Mouse (Mus musculus) hindbrain, postnatal 0 days (tissue): Measurements from ENCODE around the gene Fhl2. TPM values are rescaled to one million over a fixed set of nuclear protein-coding genes. Genes with fewer than 3 reads are reported as not detected.

ENCODE experiments used
- ATAC-seq: fragments of 200-750 bp; cut with Nextera tagmentation; 2 replicates; pipeline ENCODE4 v1.8.0; 2017; ENCODE audit warnings: mild to moderate bottlenecking, moderate TSS enrichment, moderate library complexity
- DNase-seq: peaks from one replicate; pipeline ENCODE4 v3.0.0-alpha.2; 2015; ENCODE audit warnings: low spot score
- H3K27ac ChIP-seq: fragments of 300-500 bp; sonication (generic); 2 replicates; pipeline ENCODE4 v1.5.1; 2014; ENCODE audit warnings: mild to moderate bottlenecking
- H3K27me3 ChIP-seq: fragments of 300-500 bp; sonication (generic); 2 replicates; pipeline ENCODE4 v1.6.1; 2014; ENCODE audit warnings: low read length, mixed read lengths; ENCODE audit not compliant: insufficient read depth
- H3K36me3 ChIP-seq: fragments of 300-500 bp; sonication (generic); 2 replicates; pipeline ENCODE4 v1.6.1; 2014; ENCODE audit warnings: low read length, mixed read lengths; ENCODE audit not compliant: insufficient read depth
- H3K4me1 ChIP-seq: fragments of 300-500 bp; sonication (generic); 2 replicates; pipeline ENCODE4 v1.6.1; 2014; ENCODE audit warnings: antibody characterized with exemption, low read length, mixed read lengths; ENCODE audit not compliant: insufficient read depth
- H3K4me2 ChIP-seq: fragments of 300-500 bp; sonication (generic); 2 replicates; pipeline ENCODE4 v1.6.1; 2014; ENCODE audit warnings: low read depth, mild to moderate bottlenecking, low read length, moderate library complexity, mixed read lengths
- H3K4me3 ChIP-seq: fragments of 300-500 bp; sonication (generic); 2 replicates; pipeline ENCODE4 v1.5.1; 2014; ENCODE audit warnings: low read length
- H3K9ac ChIP-seq: fragments of 300-500 bp; sonication (generic); replicated peaks from 2 replicates; pipeline ENCODE4 v1.6.1; 2014; ENCODE audit warnings: mild to moderate bottlenecking, low read length, moderate library complexity, mixed read lengths
- H3K9me3 ChIP-seq: fragments of 300-500 bp; sonication (generic); 2 replicates; pipeline ENCODE4 v1.6.1; 2016; ENCODE audit warnings: low read length, mixed read lengths
- CTCF ChIP-seq: IDR thresholded peaks from 2 replicates; pipeline ENCODE4 v1.5.1; 2016; ENCODE audit warnings: antibody characterized with exemption, control low read depth, low read depth
- WGBS: fragments of 180-500 bp; shearing (Covaris S2); extraction: QIAGEN DNeasy Blood & Tissue Kit; methylation state at CpG from one replicate; pipeline ENCODE4 v1.1.7; 2014; 5-methylcytosine and 5-hydroxymethylcytosine counted together
- polyA plus RNA-seq: library from polyadenylated mRNA; unstranded; fragments of >200 nt; fragmentation: Nextera tagmentation; extraction: Ambion mirVana; gene quantifications from 2 replicates; pipeline ENCODE4 v1.2.1, GENCODE M21; 2015
- total RNA-seq: library from RNA; depleted of rRNA; stranded (reverse); fragments of >200 nt; gene quantifications from 2 replicates; pipeline ENCODE4 v1.2.3, GENCODE M21; 2014

The Fhl2 gene
- total and polyA plus RNA-seq, 2 experiments from 2014 or later, result 24.5 to 29.7 TPM

DNA sequence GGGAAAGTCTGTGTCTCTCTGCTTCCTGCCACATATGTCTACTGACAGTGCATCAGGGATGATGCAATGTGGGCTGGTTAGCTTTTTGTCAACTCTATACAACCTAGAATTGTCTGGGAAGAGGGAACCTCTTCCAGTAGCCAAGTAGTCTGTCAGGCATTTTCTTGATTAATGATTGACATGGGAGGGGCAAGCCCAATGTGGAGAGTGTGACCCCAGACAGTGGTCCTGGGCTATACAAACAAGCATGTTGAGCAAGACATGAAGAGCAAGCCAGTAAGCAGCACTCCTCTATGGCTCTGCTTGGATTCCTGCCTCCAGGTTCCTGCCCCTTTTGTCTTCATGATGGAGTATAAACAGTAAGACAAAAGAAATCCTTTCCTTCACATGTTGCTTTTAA, 69.6 kb downstream of the Fhl2 start:
- DNase-seq (no peak), ATAC-seq (no peak)
- no peaks in the 10 kb centered on the region for H3K27me3 ChIP-seq
- no peak for TF ChIP-seq CTCF
- H3K4me2 ChIP-seq, result no peak overlapping the region
- 0 out of 2 replicates have a peak, but pooled peaks cover 2% of the 10 kb centered on the region for H3K9me3 ChIP-seq
- no peak overlapping the region for H3K9ac ChIP-seq
- H3K4me3 ChIP-seq, result no peak overlapping the region
- no peaks in the 10 kb centered on the region for H3K36me3 ChIP-seq
- H3K27ac ChIP-seq, result no peak overlapping the region
- H3K4me1 ChIP-seq, result no peaks in the 10 kb centered on the region

DNA sequence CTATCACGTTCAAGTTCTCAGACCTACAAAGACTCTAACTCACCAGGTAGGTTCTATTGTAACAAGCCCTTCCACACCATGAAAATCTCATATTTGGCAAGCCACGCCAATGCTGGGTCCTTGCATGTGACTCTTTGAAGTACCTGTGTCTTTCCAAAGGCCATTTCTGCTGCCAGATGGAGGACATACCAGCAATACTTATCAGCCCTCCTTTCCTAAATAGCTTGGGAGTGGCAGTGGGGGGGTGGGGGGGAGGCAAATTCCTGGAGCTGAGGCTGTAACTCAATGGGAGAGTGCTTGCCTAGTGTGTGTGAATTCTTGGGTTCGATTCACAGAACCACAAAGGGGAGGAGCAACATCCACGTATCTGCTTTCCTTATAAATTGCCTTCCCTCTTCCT, 72.1 kb downstream of the Fhl2 start:
- no peak for DNase-seq
- Histone ChIP-seq H3K4me1 (no peaks in the 10 kb centered on the region), H3K9me3 (0 out of 2 replicates have a peak, but pooled peaks cover 2% of the 10 kb centered on the region), H3K36me3 (no peaks in the 10 kb centered on the region), H3K9ac (no peak overlapping the region), H3K4me3 (no peak overlapping the region), H3K27ac (no peak overlapping the region), H3K27me3 (no peaks in the 10 kb centered on the region), H3K4me2 (no peak overlapping the region)
- no peak for ATAC-seq
- no peak for TF ChIP-seq CTCF
- 84% methylated on average over 4 of the region's 4 CpGs for WGBS

DNA sequence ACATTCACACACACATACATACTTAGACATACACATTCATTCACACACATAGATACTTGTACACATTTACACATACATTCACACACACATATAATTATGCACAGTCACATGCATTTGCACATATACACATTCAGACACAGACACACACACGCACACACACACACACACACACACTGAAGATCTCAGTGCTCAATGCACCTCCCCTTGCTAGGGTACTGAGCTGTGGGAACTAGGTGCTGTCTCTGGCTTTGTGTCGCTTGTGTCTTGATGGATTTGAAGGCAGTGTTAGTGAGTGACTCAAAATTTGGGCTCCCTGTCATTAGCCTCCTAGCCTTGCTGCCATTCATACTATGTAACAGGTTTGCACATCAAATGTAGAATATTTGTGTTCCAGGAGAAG, 74.2 kb downstream of the Fhl2 start:
- TF ChIP-seq CTCF, result no peak
- Histone ChIP-seq H3K4me3 (no peak overlapping the region), H3K27ac (no peak overlapping the region), H3K4me2 (no peak overlapping the region), H3K4me1 (no peaks in the 10 kb centered on the region), H3K27me3 (no peaks in the 10 kb centered on the region), H3K36me3 (peaks cover 5% of the 10 kb centered on the region; the same call in 1 of the 2 replicates), H3K9ac (no peak overlapping the region), H3K9me3 (0 out of 2 replicates have a peak, but pooled peaks cover 2% of the 10 kb centered on the region)
- ATAC-seq (no peak), DNase-seq (no peak)
- WGBS, result 91% methylated on average over 2 of the region's 2 CpGs

DNA sequence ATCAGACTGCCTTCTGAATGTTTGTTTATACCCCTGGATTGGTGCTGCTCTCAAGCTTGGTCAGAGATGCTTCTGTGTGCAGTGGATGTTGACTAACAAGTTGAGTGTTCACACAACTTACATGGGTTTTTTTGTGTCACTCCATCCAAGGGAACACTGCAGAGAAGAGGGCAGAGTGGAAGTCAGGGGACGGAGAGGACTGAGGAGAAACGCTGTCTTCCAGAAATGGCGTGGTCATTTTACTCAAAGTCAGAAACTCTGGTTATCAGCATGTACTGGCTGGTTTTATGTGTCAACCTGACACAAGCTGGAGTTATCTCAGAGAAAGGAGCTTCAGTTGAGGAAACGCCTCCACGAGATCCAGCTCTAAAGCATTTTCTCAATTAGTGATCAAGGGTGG, 75.8 kb downstream of the Fhl2 start:
- ATAC-seq, result no peak
- WGBS, result 99% methylated on average over 5 of the region's 5 CpGs

DNA sequence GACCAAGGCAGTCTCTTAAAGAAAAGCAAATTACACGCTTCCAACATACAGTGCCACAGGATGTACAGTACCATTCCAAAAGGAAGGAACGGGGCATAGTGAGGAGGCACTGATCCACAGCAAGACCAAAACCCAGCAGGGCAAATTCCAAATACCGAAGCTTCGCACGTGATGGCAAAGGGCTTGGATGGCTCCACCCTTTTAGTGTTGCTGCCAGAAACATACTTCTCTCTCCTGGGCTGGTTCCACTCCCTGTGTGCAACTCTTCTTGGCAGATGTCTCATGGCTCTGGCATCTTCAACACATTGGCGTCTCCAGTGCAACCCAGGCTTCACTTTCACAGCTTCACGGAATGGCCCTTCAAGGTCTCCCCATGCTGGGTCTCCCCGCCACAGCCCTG, 79.3 kb downstream of the Fhl2 start:
- 96% methylated on average over 8 of the region's 8 CpGs for WGBS
- TF ChIP-seq CTCF, result no peak
- H3K36me3 ChIP-seq, result peaks cover 20% of the 10 kb centered on the region; the same call in 1 of the 2 replicates

More for the DNA sequence above, 75.8 kb downstream of the Fhl2 start:
- no peaks in the 10 kb centered on the region for H3K9me3 ChIP-seq
- no peak overlapping the region for H3K27ac ChIP-seq
- no peak overlapping the region for H3K4me3 ChIP-seq
- no peaks in the 10 kb centered on the region for H3K4me1 ChIP-seq
- H3K27me3 ChIP-seq, result no peaks in the 10 kb centered on the region
- no peak for TF ChIP-seq CTCF
- H3K4me2 ChIP-seq, result no peak overlapping the region
- no peak overlapping the region for H3K9ac ChIP-seq
- DNase-seq, result no peak
- H3K36me3 ChIP-seq, result peaks cover 5% of the 10 kb centered on the region; the same call in 1 of the 2 replicates

DNA sequence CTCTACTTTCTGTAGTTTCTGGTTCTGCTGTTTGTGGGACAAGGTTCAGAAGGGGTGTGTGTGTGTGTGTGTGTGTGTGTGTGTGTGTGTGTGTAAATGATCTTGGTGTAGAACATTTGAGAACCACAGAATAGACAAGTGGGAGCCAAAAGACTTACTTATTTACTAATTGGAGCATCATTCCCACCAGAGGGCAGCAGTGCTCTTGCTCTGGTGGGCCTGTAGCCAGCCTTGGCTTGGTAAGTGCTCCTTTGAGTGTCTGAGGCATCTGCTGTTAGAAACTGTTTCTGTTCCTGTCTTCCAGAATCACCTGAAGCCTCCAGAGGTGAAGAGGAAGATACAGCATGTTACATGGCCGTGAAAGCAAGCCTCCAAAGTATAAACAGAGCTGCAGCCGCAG, 83.9 kb downstream of the Fhl2 start:
- Histone ChIP-seq H3K27ac (no peak overlapping the region), H3K4me1 (no peaks in the 10 kb centered on the region), H3K4me2 (no peak overlapping the region), H3K36me3 (peaks cover 37% of the 10 kb centered on the region), H3K9ac (no peak overlapping the region), H3K27me3 (no peaks in the 10 kb centered on the region), H3K9me3 (no peaks in the 10 kb centered on the region), H3K4me3 (no peak overlapping the region)
- peak; percentile 66 for ATAC-seq
- DNase-seq, result peak; percentile 85
- WGBS, result 87% methylated on average over 2 of the region's 2 CpGs
- peak; percentile 80 for TF ChIP-seq CTCF

More for the DNA sequence above, 79.3 kb downstream of the Fhl2 start:
- H3K27me3 ChIP-seq, result no peaks in the 10 kb centered on the region
- H3K4me1 ChIP-seq, result no peaks in the 10 kb centered on the region
- no peaks in the 10 kb centered on the region for H3K9me3 ChIP-seq
- ATAC-seq (no peak), DNase-seq (no peak)
- no peak overlapping the region for H3K4me2 ChIP-seq
- no peak overlapping the region for H3K27ac ChIP-seq
- H3K4me3 ChIP-seq, result no peak overlapping the region
- no peak overlapping the region for H3K9ac ChIP-seq

DNA sequence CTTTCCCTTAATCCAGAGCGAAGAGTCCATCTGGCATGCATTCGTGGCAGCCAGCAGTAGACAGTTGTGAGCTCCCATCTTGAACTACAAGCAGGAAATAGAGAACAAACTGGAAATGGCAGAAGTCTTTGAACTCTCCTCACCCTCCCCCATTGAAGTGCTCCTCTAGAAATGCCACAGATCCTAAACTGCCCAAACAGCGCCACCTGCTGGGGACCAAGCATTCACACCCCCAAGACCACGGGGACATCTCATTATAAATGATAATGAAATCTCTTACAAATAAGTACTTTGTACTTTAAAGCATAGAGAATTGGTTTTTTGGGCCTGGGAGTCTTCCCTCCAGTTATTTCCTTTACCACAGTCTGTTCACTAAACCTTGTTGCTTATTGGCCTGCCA, 86.2 kb downstream of the Fhl2 start:
- H3K27ac ChIP-seq, result no peak overlapping the region
- ATAC-seq, result no peak
- no peak overlapping the region for H3K4me3 ChIP-seq
- H3K9ac ChIP-seq, result no peak overlapping the region
- no peak overlapping the region for H3K4me2 ChIP-seq
- no peaks in the 10 kb centered on the region for H3K4me1 ChIP-seq
- no peaks in the 10 kb centered on the region for H3K9me3 ChIP-seq
- DNase-seq, result peak; percentile 46
- WGBS, result 51% methylated on average over 4 of the region's 4 CpGs
- peaks cover 42% of the 10 kb centered on the region for H3K36me3 ChIP-seq
- no peaks in the 10 kb centered on the region for H3K27me3 ChIP-seq
- peak; percentile 70 for TF ChIP-seq CTCF
